Mouse (Mus musculus): ENCODE data around the gene Myt1l.

Gene Myt1l

DNA sequence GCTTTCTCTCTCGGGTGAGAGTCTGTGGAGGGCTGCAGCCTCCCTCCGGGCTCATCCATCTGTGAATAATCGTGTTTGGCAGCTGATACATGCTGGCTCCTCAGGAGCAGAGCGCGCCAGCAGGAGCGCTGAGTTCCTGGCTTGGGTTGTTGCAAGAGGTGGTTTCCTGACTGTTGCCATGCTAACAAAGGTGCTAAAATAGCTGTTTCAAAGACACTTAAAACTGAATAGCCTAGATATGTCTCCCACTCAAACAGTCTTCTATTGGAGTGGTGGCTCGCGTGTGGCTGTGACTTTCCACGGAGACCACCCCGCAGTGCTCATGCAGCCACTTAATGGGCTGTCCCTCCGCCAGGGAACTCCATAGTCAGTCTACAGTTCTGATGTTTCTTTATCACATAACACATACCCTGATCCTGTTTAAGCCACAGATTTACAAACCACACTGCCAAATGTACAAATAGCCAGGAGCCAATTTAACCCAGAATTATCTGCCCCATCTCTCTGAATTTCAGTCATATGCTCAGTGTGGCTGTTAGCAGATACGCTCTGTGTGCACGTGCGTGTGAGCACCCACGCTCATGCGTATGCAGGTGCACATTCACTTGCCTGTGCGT is 195.6 kb downstream of the Myt1l start:
- no peak for DNase-seq (ENCODE audit: low spot score)

DNA sequence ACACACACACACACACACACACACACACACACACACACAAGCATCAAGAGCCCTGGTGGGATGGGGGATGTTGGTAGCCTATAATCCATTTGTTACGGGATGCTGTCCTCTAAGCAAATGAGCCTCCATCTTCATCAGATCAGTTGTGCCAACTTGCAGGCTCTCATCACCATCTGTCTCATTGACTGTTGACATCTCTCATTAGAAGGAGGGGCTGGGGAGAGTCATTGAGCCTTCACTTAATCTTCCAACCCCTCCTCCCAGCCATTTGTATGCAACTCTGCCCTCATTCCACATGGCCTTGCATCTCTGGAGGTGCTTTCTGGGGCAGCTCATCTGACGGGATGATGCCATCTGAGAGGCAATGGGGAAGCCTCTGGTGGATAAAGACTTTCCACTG is 200.1 kb downstream of the Myt1l start:
- DNase-seq (ENCODE audit: low spot score): no peak

DNA sequence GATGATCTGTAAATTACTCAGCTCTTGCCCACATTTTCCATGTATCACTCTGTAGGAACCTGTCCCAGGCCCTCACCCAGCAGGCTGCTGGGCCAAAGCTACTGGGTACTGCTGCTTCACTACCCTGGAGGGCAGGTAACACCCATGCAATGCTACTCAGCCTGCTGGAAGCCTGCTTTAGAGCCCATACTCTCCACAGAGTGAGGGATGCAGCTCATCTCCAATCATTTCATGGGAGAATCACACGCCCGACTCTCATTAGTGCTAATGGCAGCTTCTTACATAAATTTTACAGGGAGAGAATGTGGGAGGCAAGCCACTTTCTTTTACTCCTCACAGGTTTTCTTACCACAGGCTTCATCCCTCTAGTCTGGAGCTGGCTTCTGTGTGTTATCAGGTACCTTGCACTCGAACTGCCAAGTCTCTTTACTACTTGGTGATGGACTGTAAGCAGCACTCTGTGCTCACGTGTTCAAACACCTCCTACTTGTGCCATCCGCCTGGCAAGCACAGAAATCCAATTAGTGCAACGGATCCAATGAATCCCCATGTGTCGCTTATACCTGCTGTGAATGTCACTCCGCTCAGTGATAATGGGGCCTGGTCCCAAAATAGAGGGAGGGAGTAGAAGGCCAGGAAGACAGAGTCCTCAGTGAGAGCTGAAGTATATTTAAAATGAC is 212.3 kb downstream of the Myt1l start:
- DNase-seq (ENCODE audit: low spot score): no peak

DNA sequence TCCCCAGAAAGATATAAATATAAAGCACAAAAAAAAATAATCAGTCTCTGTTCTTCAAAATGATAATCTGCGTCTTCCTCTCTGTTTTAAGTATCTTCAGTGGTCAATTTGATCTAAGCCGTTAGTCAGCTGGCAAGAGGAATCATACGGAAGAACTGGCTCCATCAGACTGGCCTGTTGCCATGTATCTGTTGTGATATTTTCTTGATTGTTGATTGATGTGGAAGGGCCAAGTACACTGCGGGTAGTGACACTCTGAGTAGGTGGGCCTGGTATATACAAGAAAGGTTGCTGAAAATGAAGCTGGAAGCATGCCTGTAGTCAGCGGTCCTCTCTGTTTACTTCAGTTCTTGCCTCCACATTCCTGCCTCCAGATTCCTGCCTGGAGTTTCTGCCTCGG is 213.0 kb downstream of the Myt1l start:
- DNase-seq (ENCODE audit: low spot score): no peak

DNA sequence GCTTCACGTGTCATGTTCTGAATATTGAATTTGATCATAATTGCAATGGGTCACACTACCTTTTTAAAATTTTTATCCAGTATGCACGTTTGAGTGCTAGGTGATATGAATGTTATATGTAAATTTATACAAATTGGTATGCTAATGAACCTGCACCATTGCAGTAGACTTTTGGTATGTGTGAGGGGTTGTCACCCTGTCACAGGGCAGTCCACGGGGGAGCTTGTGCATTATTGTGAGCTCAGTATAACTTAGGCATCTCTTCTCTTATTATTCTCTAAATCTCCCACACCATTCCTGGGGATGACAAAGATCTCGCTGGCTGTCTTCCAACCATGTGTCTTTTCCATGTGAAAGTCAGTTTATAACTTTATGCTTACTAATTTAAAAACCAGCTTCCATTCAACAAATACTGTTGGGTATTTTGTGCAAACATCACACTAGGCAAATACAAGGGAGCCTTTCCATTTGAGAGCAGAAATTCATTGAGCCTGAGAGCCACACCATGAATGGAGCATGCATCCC is 222.5 kb downstream of the Myt1l start:
- no peak for DNase-seq (ENCODE audit: low spot score)

DNA sequence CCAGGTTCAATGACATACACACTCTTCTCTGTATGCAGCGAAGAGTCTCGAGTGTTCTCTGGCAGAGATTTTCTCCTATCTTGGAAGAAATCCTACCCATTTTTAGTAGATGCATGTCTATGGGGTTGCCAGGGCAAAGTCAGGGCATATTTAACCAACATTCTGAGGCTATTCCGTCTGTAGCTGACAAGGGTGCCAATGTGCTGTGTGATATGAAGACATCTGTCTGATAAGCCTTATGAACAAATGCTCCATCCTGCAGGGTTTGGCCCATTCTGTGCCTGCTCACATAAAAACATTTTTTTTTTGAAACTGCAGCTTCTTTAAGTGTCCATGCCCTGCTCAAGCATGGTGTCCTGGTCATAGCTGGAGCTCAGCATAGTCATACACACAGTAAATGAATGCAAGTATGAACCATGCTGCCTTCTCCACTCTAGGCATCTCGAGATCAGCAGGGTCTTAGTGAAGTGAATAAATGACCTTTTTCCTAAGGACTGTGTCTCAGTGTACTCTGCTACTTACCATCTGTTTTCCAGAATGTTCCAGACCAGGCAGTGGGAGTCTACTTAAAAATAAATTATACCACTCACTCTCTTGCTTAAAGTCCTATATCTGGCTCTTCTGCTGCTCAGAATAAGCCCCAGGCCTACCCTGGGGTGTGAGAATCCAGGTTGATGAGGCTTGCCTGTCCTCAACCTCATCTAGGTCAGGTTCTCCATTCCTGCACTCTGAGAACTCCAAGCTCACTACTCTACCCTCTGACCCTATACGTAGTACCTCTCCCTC is 227.1 kb downstream of the Myt1l start:
- DNase-seq (ENCODE audit: low spot score): no peak

DNA sequence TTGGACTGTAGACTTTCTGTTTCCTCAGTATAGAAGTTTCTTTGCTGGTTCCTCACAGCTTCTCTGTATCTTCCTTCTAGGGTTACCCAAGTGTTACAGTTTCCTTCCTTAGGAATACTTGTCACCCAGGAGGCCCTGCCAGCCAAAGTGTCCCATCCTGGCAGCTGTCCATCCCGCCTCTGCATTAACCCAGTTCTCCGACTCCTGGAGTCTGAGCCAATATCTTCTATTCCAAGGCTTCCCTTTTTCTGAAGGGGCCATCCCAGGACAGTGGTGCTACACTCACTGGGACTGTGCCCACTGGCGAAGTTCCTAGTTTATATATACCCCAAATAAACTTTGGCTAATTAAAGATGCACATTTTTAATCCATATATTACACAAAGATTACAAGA is 227.7 kb downstream of the Myt1l start:
- no peak for DNase-seq (ENCODE audit: low spot score)

DNA sequence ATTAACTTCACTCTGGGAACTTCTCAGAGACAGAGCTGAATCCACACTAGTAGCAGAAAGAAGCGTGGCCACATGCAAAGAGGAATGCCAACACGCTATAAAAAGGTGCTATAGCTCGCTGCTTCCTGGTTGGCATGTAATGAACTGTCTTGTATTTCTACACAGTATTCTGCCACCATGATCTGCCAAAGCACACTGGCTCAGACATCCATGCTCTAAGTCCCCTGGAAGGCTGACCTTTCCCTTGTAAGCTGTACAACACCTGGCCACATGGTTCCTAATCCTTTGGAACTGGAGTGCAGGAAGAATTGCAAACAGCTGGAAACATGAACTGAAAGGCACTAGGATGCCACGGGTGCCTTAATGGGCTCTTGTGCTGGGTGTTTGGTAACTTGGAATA is 232.4 kb downstream of the Myt1l start:
- no peak for DNase-seq (ENCODE audit: low spot score)

DNA sequence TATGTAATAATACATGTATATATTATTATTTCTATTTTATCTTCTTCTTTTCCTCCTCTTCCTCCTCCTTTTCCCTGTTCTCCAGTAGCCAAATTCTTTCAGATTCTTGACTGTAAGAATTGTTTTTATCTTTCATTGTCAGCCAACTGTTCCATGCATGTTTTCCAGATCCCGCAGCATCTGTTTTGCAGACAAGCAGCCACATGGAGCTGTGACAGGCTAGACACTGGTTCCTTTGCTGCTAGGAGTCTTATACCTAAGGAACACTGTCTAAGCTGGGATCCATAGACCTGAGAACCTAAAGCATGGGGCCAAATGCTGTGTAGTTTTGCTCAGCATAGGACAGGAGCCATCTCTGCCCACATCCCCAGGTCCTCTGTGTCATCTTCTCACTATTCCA is 238.0 kb downstream of the Myt1l start:
- no peak for DNase-seq (ENCODE audit: low spot score)

DNA sequence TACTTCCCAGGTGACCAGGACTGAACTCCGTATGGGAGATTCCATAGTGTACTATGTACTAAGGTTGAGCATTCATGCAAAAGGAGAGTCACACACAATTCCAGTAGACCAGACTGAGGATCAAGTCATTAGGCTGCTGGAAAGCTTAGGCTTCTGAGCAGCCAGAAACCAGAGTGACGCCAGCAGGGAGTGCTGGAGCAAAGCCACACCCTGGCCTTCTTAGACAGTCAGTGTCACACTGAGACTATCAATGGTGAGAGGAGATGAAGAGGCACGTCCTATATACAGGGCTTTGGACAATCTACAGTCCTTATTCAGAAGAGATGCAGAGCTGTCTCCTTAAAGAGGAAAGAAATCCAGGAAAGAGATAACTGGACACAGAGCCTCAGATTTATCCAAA is 243.6 kb downstream of the Myt1l start:
- no peak for DNase-seq (ENCODE audit: low spot score)

DNA sequence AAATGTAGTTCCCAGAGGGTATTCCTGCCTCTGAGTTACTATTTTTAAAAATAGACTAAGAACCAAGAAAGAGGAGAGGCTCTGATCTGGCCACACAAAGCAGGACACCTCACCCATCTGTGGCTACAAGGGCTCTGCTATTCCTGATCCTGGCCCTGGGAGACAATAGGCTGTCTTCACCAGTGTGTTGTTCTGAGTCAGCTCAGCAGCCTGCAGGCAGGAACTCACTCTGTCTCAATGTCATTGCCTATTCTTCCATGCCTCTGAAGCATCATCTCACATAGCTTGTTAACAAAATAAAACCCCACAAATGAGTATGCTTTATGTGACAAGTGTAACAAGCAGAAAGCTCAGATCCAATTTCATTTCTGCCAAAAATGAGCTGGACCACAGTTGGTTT is 244.2 kb downstream of the Myt1l start:
- no peak for DNase-seq (ENCODE audit: low spot score)

DNA sequence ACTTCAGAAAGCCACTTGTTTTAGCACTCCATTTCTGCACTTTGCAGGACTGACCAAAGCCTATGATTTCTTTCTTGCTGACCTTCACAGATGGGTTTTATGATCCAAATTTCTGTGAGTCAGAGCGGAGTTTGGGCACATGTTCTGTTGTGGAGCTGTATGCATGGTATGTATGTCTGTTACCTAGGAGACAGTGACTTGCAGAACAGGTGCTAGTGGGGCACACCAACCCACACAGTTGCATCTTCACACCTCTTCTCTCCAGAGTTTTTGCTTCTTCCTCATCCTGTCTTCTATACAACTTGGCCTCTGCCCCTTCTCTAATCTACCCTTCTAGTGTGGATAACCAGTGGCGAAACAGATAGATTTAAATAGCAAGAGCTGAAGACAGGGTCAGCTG is 250.7 kb downstream of the Myt1l start:
- no peak for DNase-seq (ENCODE audit: low spot score)

DNA sequence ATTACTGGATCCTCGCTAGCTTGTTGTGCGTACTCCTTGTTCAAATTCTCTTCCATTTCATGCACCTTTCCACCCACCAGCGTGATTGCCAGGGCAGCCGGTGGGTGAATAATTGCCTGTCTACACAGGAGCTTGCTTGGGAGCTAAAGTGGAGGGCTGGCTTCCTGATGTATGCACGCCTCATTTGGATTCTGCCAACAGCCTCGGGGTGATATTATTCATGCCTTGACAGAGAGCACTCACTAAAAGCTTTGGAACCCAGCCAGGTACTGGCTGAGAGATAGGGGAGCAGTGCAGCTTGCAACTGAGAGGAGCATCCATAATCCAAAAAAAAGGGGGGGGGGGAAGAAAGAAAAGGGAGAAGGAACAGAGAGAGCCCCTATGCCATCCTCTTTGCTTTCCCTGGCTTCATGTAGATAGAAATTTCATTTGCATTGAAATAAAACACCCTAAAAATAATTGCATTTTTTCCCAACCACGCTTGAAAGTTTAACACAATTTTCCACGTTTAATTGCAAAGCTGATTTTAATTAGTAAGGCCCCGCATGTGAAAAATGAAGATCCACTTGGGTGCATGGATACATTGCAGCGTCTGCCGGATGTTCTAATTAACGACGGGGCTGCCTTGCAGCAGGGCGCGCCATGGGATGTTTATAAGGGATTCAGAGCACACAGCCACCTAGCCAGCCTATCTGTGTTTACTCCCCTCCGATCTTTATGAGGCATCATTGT is 261.3 kb downstream of the Myt1l start:
- DNase-seq (ENCODE audit: low spot score): peak; percentile 10

DNA sequence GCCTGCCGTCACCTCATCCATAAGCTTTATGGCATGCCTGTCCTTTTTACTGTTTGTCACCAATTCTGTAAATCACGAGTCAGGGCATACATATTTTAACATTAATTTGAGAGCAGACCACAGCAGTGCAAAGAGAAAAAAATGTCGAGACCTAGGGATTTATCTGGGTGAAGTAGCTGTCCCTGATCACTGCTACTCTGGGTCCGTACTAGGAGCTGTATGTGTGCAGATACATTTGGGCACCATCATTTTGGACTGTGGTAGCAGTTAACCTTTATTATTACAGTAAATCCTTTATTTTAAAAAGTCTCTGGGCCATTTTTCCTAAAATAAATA is 261.8 kb downstream of the Myt1l start:
- DNase-seq (ENCODE audit: low spot score): no peak

DNA sequence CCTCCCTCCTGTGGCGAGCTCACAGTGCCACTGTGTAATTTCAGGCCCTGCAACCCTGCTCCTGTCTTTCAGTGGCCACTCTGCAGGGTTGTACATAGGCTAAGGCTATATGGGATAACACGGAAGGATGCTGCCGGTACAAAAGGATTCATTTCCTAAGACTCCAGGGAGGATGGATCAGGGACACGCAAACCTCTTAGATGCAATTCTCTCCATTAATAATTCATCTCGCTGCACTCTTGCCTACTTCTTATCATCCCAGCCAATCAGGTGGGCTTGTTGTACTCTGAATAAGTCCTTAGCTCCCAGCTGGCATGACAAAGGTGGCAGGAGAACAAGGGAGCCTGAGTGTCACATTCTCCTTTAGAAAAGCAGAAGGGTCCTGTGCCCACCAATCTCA is 264.8 kb downstream of the Myt1l start:
- DNase-seq (ENCODE audit: low spot score): no peak

DNA sequence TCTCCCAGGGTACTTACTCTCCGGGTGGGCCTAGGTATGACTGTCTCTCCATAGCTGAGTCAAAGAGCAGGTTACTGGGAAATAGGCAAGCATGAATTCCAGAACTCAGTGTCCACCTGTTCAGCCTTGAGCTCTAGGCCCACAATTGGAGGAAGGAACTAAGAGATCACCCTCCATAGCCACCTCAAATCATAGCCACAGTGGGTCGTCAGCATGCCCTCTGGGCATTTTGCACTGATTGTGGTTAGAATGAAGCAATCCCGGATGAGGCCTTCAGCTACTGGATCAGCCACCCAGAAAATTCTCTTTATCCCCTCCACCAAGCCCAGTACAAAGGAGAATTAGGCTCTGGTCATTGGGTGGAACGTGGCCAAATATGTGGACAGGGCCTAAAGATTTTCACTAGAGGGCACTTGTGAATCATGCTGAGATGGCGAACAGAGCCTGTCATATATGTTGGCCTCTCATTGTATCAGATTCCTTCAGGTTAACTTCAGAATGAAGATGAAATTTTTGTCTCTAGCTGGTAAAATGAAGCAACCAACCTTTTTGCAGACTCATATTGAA is 267.0 kb downstream of the Myt1l start:
- no peak for DNase-seq (ENCODE audit: low spot score)

DNA sequence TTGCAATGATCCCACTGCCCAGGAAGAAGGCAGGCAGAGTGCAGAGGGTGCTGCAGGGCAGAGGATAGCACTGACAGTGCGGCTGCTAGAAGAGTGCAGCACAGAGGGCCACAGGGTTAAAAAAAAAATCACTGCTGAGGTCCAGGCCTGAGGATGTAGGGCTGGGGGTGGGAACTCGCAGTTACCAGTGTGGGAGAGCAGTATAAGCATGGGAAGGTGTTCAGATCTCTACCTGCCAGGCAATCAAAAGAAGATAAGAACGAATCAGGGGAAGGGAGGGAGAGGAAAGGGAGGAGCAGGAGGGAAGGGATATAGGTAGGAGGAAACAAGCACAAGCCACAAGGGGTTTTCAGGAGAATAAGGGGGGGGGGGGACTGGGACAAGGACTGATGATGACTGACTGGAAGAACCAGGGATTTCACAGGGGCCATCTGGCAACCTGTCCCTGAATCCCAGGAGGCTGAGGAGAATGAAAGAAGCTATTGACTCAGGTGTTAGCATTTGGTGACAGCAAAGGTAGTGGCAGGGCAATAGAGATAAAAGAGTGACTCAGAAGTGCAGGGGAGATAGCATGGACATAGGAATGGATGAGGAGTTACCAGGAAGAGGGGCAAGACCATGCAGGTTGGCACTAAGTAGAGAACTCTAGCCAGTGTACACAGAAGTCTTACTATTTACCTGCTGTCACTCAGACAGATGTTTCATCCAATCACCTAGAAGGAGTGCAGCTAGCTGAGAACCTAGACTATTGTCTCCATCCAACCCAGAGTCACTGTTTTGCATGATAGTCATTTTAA is 270.6 kb downstream of the Myt1l start:
- no peak for DNase-seq (ENCODE audit: low spot score)

DNA sequence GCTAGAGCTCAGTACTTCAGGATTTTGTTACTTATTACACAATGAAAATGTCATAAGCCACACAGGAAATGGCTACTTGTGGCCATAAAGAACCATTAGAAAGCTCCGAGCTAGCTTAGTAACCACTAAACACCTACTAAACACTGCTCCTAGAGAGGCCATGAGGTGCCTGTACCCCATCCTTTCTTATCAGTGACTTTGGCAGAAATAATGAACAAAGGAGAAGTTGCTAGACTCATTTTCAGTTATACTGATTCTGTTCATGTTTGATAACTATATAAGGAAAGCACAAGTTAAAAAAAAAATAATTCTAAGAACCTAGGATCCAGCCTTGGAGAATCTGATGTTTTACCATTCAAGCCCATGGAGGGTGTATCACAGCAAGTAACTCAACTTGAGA is 278.2 kb downstream of the Myt1l start:
- no peak for DNase-seq (ENCODE audit: low spot score)

DNA sequence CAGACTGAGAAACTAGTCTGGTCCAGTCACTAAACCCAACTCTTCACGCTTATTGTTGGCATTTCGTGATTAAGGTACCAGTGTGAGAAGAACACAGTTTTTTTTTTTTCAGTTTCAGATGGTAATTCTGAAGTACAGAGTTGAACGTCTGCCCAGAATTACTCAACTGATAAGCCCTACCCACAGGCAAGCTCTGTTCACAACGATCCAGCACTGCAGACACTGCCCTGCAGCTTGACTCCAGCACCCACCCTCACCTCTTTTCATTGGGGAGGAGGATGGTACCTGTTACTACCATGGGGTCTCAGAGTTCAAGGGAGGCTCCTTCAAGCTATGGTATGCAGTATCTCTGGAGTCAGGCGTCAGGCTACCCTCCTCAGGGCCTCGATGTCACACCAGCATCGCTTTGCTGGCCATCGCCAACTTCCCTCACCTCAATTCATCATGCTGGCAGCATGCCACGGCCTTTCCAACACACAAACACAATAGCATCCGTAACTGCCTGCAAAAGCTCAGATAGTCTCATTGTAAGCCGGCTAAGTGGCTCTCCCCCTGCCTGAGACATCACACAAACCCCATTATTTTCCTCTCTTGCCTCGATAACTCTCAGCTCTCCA is 281.5 kb downstream of the Myt1l start:
- no peak for DNase-seq (ENCODE audit: low spot score)

DNA sequence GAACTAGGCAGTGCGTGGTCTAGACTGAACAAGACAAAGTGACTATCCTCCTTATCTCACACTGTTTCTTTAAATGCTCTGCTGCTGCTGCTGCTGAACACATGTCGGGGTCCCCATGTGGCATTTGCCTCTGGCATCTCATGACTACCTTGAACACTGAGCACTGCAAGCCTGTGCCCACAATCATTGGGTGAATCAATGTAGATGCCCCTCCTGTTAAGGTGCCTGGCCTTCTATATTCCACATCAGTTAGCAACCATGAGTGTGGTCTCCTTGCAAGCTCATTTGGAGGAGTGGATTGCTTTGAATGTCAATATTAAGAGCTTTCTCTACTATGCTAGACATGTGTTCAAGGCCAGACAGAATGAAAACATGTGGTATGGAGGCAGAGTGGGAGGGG is 287.3 kb downstream of the Myt1l start:
- DNase-seq (ENCODE audit: low spot score): no peak

DNA sequence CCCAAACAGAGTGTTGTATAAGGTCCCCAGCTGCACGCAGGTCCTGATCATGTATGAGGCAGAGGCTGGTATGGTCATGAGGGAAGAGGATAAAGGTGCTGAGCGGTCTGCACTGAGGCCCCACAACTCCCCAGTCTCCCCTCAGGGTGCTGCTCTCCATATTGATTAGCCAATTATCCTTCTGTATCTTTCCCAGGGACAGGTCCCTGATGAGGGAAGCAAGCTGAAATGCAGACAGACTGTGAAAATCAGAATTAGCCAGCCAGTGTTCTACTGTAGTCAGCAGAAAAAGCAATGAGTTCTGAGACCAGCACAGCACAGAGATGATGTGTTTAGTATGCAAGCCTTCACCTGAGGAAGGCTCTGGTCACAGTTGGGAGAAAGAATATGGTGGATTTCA is 287.9 kb downstream of the Myt1l start:
- no peak for DNase-seq (ENCODE audit: low spot score)
